Mouse (Mus musculus) adipocyte (in vitro differentiated cells): ENCODE results near the gene Sirt3.

Source experiments
- DNase-seq: peaks from one replicate; pipeline ENCODE4 v3.0.0-alpha.2; 2016; ENCODE audit warnings: low spot score

The Sirt3 gene

GRCm38 (mm10) chr7:140848591-140848990, 33.5 kb downstream of the Sirt3 start:
- no peak for DNase-seq

DNA sequence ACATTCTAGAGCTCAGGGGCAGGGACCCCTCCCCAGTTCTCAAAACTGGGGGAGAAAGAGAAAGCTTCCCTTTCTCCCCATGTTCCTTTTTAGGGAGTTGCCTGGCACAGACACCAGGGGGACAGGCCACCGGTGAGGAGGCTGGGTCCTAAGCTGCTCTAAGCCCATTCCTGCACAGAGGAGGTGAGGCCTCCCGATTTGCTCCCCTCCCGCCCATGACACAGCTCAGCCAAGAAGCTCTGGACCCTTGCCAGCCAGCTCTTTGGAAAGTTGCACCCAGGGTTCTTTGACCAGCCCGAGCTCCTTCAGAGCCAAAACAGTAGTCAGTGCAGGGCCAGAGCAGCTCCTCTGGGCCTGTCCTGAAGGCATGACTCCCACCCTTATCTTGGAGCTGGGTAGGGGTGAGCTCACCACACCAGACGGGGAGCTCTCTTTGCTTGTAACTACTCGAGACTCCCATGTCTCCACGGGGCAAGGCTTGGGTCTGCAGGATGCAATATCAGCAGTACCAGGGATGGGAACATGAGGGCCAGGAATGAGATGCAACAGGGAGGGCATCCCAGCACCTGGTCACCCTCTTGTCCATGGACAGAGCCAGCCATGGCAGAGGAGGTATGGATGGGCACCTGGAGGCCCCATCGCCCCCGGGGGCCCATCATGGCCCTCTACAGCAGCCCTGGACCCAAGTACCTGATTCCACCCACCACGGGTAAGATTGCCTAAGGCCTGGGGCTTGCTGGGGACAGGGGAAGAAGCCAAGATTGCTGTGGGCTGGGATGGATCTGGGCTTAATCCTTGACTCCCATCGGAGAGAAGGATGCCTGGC, 34.1 kb downstream of the Sirt3 start, which contains the start of gene Odf3:
Gene Odf3 (plus strand): TSS at position 51 of the 826 bp plus-strand sequence.
- peak; percentile 60 for DNase-seq

- no peak for DNase-seq
These were observed 35.4 kb downstream of the Sirt3 start for GRCm38 (mm10) chr7:140846676-140847075.

- DNase-seq, result no peak
These were observed 36.4 kb downstream of the Sirt3 start for GRCm38 (mm10) chr7:140845683-140846082.

DNA sequence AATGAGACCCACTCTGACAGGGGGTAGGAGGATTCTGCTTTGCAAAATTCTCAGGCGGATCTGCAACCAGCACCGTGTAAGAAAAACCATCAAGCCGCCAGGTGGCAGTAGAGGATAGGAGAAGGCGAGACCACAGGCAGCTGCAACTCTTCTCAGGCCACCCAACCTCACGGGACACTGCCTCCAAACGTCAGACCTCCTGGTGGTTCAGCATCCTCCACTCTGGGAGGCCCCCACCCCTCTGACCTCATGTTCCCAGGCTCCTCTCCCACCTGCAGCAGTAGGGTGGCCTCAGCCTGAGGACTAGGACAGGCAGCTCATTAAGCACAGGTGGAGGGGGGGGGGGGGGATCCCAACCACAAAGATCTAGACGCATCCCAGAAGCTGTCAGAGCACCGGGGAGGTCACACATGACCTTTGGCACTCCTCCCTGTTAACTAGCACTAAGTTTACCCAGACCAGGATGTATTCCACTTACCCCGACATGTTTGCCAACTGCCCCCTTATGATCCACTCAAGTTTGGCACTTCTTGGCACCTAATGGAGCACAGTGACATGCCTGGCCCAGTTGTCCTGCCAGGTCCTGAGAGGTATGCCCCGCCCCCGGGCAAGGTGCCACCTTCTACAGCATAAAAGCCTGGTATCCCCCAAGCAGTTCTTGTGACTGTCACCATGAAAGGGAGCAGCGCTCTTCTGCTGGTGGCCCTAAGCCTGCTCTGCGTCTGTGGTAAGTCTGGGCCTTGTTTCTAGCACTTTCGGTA, 37.0 kb downstream of the Sirt3 start, which contains the start of gene Scgb1c1:
Gene Scgb1c1 (plus strand): TSS at position 643 of the 761 bp plus-strand sequence.
- DNase-seq, result peak; percentile 89

DNA sequence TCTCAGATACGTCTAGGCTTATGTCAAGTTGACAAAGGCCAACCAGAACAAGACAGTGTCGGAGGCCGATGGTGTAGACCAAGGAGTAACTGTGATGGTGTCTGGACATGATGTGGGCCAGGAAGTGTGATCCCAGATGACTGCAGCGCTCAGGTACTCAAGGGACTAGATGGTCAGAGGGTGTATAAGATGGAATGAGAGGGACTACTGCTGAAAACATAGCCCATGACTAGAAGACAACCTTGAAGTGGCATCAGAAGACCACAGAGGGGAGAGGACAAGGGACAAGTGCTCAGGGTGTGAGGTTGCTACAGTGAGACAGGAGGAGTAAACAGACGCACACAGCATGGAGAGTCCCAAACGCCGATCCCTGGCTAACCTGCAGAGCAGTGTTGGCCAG, 38.3 kb downstream of the Sirt3 start:
- DNase-seq, result no peak

DNA sequence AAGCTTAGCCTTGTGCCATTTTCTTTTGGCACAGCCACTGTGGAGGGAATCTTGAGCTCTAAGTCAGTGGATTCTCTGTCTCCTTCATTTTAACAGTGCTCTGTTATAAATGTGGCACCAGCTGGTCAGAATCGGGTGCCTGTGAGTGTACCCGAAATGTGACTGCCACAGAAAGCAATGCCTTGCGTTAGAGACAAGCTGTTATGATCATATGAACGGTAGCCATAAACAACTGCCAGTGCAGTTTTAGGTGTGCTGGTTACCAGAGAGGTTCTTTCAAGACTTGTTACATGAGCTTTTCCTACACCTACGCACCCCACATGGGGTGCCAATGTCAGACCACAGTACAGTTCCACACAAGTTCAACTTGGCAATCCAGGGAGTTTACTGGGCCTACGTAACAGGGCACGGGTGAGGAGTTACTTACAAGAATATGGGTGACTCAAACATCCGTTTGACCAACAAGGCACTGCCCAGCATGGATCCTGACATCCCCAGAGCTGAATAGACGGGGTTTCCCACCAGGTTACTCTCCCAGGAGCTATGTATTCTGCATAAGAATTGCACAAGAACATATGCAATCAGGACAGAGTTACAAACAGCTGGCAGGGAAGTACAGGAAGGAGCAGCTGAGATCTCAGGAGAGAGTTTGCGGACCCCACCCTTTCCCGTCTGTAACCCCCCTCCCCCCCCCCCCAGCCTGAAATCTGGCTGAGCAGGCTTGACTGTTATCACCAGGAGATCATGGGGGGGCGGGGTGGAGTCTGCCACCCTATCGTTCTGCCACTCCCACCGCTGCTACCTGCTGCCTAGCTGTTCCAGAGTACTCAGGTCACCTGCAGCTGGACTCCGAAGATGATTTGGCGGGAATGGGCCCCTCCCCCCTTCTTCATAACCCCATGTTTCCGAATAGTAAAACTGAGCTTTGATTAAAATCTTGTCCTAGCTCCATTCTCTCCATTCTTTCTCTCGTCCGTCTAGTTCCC, 41.1 kb downstream of the Sirt3 start:
- DNase-seq, result no peak

- no peak for DNase-seq
These were observed 42.6 kb downstream of the Sirt3 start for GRCm38 (mm10) chr7:140839556-140839955.

DNA sequence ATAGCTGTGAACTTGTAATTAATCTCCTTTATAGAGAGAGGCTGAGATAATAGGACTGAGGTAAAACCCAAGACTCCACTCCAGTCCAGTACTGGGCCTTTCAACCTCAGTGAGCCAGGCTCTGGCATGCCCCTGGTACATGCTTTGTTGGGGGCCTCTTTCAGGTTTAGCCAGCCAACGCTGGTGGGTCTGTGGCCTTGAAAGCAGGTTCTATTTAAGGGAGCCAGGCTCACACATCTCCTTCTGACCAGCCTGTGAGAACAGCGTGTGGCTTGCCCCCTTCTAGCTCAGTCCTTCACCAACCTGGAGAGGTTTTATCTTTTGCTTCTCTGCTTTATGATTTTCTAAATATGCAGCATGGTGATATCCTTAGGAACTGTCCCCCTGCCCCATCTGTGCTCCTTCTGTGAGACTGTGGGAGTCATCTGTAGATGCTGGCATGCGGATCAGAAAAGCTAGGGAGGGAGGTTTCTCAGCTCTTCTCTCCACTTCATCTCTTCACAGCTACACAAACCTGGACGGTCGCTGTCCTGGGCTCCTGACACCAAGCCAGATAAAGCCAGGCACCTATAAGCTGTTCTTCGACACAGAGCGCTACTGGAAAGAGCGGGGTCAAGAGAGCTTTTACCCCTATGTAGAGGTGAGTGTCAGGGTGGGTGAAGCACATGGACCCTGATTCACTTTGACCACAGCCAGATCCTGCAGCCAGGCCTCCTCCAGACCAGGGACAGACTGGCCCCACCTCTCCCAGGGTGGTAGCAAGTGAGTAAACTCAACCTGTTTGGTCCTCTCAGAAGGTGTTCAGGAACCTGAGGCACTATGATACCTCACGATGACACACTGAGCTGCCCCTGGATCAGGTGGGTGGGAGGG, 45.6 kb downstream of the Sirt3 start:
- DNase-seq, result no peak

DNA sequence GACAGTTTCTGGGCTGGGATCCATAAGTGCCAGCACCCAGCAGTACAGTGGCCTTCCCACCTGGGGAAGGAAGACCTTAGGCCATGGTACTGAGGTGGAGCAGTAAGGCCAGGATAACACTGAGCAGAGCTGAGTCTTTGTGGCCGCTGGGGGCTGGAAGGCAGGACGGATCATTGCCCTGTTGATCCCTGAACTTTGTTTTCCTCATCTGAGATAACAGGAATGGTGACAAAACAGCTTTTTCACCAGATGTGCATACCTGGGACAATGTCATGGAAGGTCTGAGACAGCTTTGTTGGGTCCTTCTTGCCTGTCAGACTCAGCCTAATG, 46.4 kb downstream of the Sirt3 start:
- DNase-seq, result no peak

GRCm38 (mm10) chr7:140834968-140835757, 46.9 kb downstream of the Sirt3 start, which contains the start of gene Urah:
Gene Urah, plus strand, starts transcription at chr7:140835018.
- no peak for DNase-seq

GRCm38 (mm10) chr7:140833341-140833740, 48.8 kb downstream of the Sirt3 start:
- DNase-seq, result no peak

- DNase-seq, result no peak
These were observed 50.7 kb downstream of the Sirt3 start for GRCm38 (mm10) chr7:140831447-140831846.

GRCm38 (mm10) chr7:140828171-140828881, 53.8 kb downstream of the Sirt3 start:
- DNase-seq, result peak; percentile 39

DNA sequence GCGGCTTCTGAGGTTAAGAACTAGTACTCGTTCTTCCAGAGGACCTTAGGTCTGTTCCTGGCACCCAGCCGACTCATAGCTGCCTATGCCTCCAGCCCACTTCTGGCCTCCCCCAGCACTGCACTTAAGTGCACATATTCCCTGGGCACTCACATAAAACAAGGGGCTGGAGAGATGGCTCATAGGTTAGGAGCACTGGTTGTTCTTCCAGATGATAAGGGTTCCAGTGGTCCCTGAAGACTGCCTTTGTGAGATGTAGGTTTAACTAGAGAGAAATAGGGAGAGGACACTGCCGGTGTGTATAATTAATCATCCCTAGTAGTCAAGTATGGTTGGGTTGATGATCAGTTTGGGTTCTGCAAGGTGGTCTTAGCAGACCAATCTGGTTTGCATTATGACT, 59.4 kb downstream of the Sirt3 start:
- DNase-seq, result no peak

- no peak for DNase-seq
These were observed 60.3 kb downstream of the Sirt3 start, which contains the start of gene Zfp941 for GRCm38 (mm10) chr7:140821653-140822329. Gene Zfp941, minus strand, starts transcription at chr7:140822178.

- no peak for DNase-seq
These were observed 60.8 kb downstream of the Sirt3 start for GRCm38 (mm10) chr7:140821305-140821652.

DNA sequence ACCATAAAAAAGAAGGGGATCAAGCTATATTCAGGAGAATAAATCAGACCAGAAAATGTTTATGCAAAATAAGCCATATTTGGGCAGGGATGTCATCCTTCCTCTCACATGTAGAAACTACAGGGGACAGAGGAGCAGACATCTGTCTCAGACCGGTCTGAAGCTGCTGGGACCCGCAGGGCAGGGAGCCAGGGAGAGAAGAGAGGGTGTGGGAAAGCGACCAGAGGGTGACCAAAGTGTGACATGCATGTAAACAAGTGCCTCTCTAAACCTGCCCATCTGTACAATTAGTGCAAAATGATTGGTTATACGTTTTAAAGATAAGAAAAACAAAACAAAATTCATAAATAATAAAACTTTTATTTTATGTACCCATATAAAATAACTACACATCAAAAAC, 61.9 kb downstream of the Sirt3 start:
- DNase-seq, result no peak
